7 mouse cellular contexts compared by ENCODE assay signal in the genomic region with DNA sequence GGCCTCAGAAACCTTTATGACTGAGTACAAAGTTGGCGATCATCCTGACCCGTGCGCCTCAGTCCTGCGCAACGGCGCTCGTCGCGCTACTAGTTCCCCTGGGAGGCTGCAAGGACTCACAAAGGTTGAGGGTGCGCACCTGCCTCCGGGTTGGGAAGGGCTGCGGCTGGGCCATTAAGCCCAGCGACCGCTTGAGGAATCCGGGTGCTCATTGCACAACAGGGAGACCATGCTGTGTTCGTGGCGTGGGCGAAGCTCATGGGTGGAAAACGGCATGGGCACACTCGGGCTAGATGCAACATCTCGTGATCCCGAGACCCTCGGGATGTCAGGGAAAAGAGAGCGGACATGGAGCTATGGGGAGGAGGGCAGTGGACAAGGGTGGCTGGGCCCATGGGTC. TPM values are rescaled to one million over a fixed set of nuclear protein-coding genes. Genes with fewer than 3 reads are reported as not detected.
A peak's percentile ranks its signal among the peaks of the same experiment; 100 is the strongest.
DNase-seq lines count a peak whose midpoint lies in the region; ATAC-seq and TF ChIP-seq lines count a peak whose summit lies in the region.

No protein-coding gene starts in this region.

- no peak for TF ChIP-seq CTCF in lung, postnatal 0 days (IDR thresholded peaks at IDR 0.05)
- TF ChIP-seq CTCF in embryonic fibroblast, embryonic 13.5 days (IDR thresholded peaks at IDR 0.05; ENCODE audit: borderline replicate concordance, insufficient read depth, low read length), result no peak

- peak overlapping the region; percentile 67 for H3K9ac ChIP-seq in lung, postnatal 0 days (replicated peaks; ENCODE audit: low read depth)
- peak overlapping the region; percentile 98 for H3K9ac ChIP-seq in limb, embryonic 11.5 days (ENCODE audit: low read length)
- peak overlapping the region; percentile 76 for H3K9ac ChIP-seq in neural tube, embryonic 15.5 days (replicated peaks)

- no peak; the same call in 1 of the 2 replicates for TF ChIP-seq EP300 in lung, postnatal 0 days (IDR thresholded peaks at IDR 0.05)

- TF ChIP-seq POLR2A in embryonic fibroblast, embryonic 13.5 days (IDR thresholded peaks at IDR 0.05; ENCODE audit: low read depth, low read length), result peak; percentile 42; the same call in 1 of the 2 replicates

- H3K4me2 ChIP-seq in lung, postnatal 0 days (replicated peaks; ENCODE audit: low read depth, low read length), result peak overlapping the region; percentile 83
- H3K4me2 ChIP-seq in limb, embryonic 11.5 days (ENCODE audit: low read depth, severe bottlenecking), result peak overlapping the region; percentile 53
- peak overlapping the region; percentile 88 for H3K4me2 ChIP-seq in neural tube, embryonic 15.5 days

- H3K36me3 ChIP-seq in lung, postnatal 0 days (ENCODE audit: insufficient read depth, low read length), result no peaks in the 10 kb centered on the region
- H3K36me3 ChIP-seq in limb, embryonic 11.5 days (ENCODE audit: control insufficient read depth, insufficient read depth, low read length), result no peaks in the 10 kb centered on the region
- no peaks in the 10 kb centered on the region for H3K36me3 ChIP-seq in neural tube, embryonic 15.5 days

- peak overlapping the region; percentile 43 for H3K4me3 ChIP-seq in lung, postnatal 0 days (ENCODE audit: low read depth, low read length)
- peak overlapping the region; percentile 12 for H3K4me3 ChIP-seq in embryonic fibroblast, embryonic 13.5 days (ENCODE audit: insufficient read depth, low read length)
- H3K4me3 ChIP-seq in limb, embryonic 11.5 days (ENCODE audit: low read depth, low read length), result peak overlapping the region; percentile 25
- peak overlapping the region; percentile 49 for H3K4me3 ChIP-seq in neural tube, embryonic 15.5 days (replicated peaks)

- 4% methylated on average over 24 of the region's 24 CpGs for WGBS in lung, postnatal 0 days
- WGBS in limb, embryonic 11.5 days, result 4% methylated on average over 24 of the region's 24 CpGs
- 1% methylated on average over 24 of the region's 24 CpGs for WGBS in neural tube, embryonic 15.5 days

- H3K27me3 ChIP-seq in lung, postnatal 0 days (replicated peaks; ENCODE audit: insufficient read depth, low read length), result no peaks in the 10 kb centered on the region
- no peaks in the 10 kb centered on the region for H3K27me3 ChIP-seq in limb, embryonic 11.5 days (ENCODE audit: control insufficient read depth, insufficient read depth, low read length)
- no peaks in the 10 kb centered on the region for H3K27me3 ChIP-seq in neural tube, embryonic 15.5 days (replicated peaks)

- no peak for DNase-seq in lung, postnatal 0 days (ENCODE audit: low spot score)
- DNase-seq in lung, postnatal 14 days, result no peak
- no peak for DNase-seq in limb, embryonic 11.5 days (ENCODE audit: low spot score)
- no peak for DNase-seq in urinary bladder, postnatal 25 days (ENCODE audit: low spot score)
- no peak for DNase-seq in cerebellum, postnatal 10 days

- peak; percentile 1; the same call in 1 of the 2 replicates for ATAC-seq in lung, postnatal 0 days
- ATAC-seq in limb, embryonic 11.5 days (ENCODE audit: insufficient number of reproducible peaks, low FRiP score, low TSS enrichment, low read depth), result no peak
- no peak; the same call in 1 of the 2 replicates for ATAC-seq in neural tube, embryonic 15.5 days (ENCODE audit: low FRiP score)

- no peaks in the 10 kb centered on the region for H3K9me3 ChIP-seq in lung, postnatal 0 days (ENCODE audit: low read length)
- no peaks in the 10 kb centered on the region for H3K9me3 ChIP-seq in limb, embryonic 11.5 days (ENCODE audit: control insufficient read depth, low read length)
- no peaks in the 10 kb centered on the region for H3K9me3 ChIP-seq in neural tube, embryonic 15.5 days (replicated peaks)

- peaks cover 27% of the 10 kb centered on the region for H3K4me1 ChIP-seq in lung, postnatal 0 days (ENCODE audit: insufficient read depth, low read depth, low read length)
- H3K4me1 ChIP-seq in embryonic fibroblast, embryonic 13.5 days (ENCODE audit: control insufficient read depth, insufficient read depth, low read length), result peaks cover 25% of the 10 kb centered on the region
- peaks cover 14% of the 10 kb centered on the region; the same call in 1 of the 2 replicates for H3K4me1 ChIP-seq in limb, embryonic 11.5 days (ENCODE audit: control insufficient read depth, insufficient read depth, low read length)
- H3K4me1 ChIP-seq in neural tube, embryonic 15.5 days, result peaks cover 52% of the 10 kb centered on the region

- H3K27ac ChIP-seq in lung, postnatal 0 days (ENCODE audit: low read length), result peak overlapping the region; percentile 98
- peak overlapping the region; percentile 96 for H3K27ac ChIP-seq in embryonic fibroblast, embryonic 13.5 days (ENCODE audit: insufficient read depth, low read length)
- H3K27ac ChIP-seq in limb, embryonic 11.5 days (replicated peaks; ENCODE audit: low read depth, low read length), result peak overlapping the region; percentile 93
- H3K27ac ChIP-seq in neural tube, embryonic 15.5 days (replicated peaks), result peak overlapping the region; percentile 98

RNA-seq across cellular contexts. Expression of a gene that starts 16.7 kb away (rescaled TPM):
- polyA plus RNA-seq in lung, postnatal 0 days (2015; fragmentation: Nextera tagmentation; extraction: Ambion mirVana), result not detected in 2 replicates
- polyA plus RNA-seq in embryonic fibroblast, embryonic 13.5 days (2011; ENCODE audit: insufficient read length, low read depth, missing spikeins), result not detected in 2 replicates
- not detected in 2 replicates for polyA plus RNA-seq in limb, embryonic 11.5 days (2014; fragmentation: Nextera tagmentation; extraction: Ambion mirVana)
- not detected in 2 replicates for polyA plus RNA-seq in neural tube, embryonic 15.5 days (2015; fragmentation: Nextera tagmentation; extraction: Ambion mirVana)

RNA-seq across cellular contexts. Expression of a gene that starts 16.8 kb away (rescaled TPM):
- polyA plus RNA-seq in lung, postnatal 0 days (2015; fragmentation: Nextera tagmentation; extraction: Ambion mirVana), result 1.3 and 2.1 TPM in 2 replicates
- not detected in 2 replicates for polyA plus RNA-seq in embryonic fibroblast, embryonic 13.5 days (2011; ENCODE audit: insufficient read length, low read depth, missing spikeins)
- 0.12 and 0.40 TPM in 2 replicates for polyA plus RNA-seq in limb, embryonic 11.5 days (2014; fragmentation: Nextera tagmentation; extraction: Ambion mirVana)
- 0.13 TPM in 1 of 2 replicates, not detected in the other for polyA plus RNA-seq in neural tube, embryonic 15.5 days (2015; fragmentation: Nextera tagmentation; extraction: Ambion mirVana)
